Mouse (Mus musculus) CH12.LX (cell line): Measurements from ENCODE around the gene Gbp8. TPM values are rescaled to one million over a fixed set of nuclear protein-coding genes. Genes with fewer than 3 reads are reported as not detected.
A peak's percentile ranks its signal among the peaks of the same experiment; 100 is the strongest.
"Not testable (repeated sequence)": the region's sequence is repeated elsewhere in the genome, so short reads cannot be mapped to it uniquely, and the experiment has no call there.

Experiments
- DNase-seq: peaks from one replicate; pipeline ENCODE4 v3.0.0-alpha.2; 2013; ENCODE audit errors: extremely low read depth
- H3K27ac ChIP-seq: 2 replicates; pipeline ENCODE4 v1.5.1; 2012; ENCODE audit warnings: low read depth, mild to moderate bottlenecking, control low read depth, moderate library complexity; ENCODE audit not compliant: insufficient read depth
- H3K27me3 ChIP-seq: replicated peaks from 2 replicates; pipeline ENCODE3; 2012; ENCODE audit warnings: inconsistent platforms
- H3K36me3 ChIP-seq, 2 experiments: replicated peaks in 1 of 2; 2 replicates each; pipeline versions ENCODE3 to v1.6.1; 2012; ENCODE audit warnings: inconsistent platforms in 1 of 2, low read length in 1 of 2, mild to moderate bottlenecking in 1 of 2, mixed read lengths in 1 of 2, moderate library complexity in 1 of 2; ENCODE audit not compliant: control insufficient read depth in 1 of 2, insufficient read depth in 1 of 2
- H3K4me1 ChIP-seq, 2 experiments: 2 replicates each; pipeline ENCODE4 v1.6.1; 2012; ENCODE audit warnings: inconsistent platforms in 1 of 2, moderate library complexity in 1 of 2; ENCODE audit not compliant: insufficient read depth in 2 of 2, control insufficient read depth in 1 of 2
- H3K4me2 ChIP-seq: 2 replicates; pipeline ENCODE4 v1.6.1; 2012; ENCODE audit warnings: low read depth, mild to moderate bottlenecking, control low read depth; ENCODE audit not compliant: poor library complexity, insufficient read depth, severe bottlenecking
- H3K4me3 ChIP-seq, 3 experiments: fragments of 150-350 bp in 1 of 3; sonication (generic) in 1 of 3; replicated peaks in 1 of 3; 2 replicates each; pipeline versions ENCODE3 to v1.5.1; 2011 to 2012; ENCODE audit warnings: low read depth in 2 of 3, low read length in 2 of 3, mild to moderate bottlenecking in 2 of 3, moderate library complexity in 2 of 3, control low read depth in 1 of 3, improper control_type of control experiment in 1 of 3, inconsistent platforms in 1 of 3, mixed read lengths in 1 of 3; ENCODE audit not compliant: poor library complexity in 1 of 3
- H3K79me2 ChIP-seq: replicated peaks from 2 replicates; pipeline ENCODE4 v1.6.1; 2012; ENCODE audit warnings: mild to moderate bottlenecking, moderate library complexity; ENCODE audit not compliant: control insufficient read depth, poor library complexity, insufficient read depth, severe bottlenecking; ENCODE audit errors: extremely low read depth
- H3K9ac ChIP-seq: 2 replicates; pipeline ENCODE4 v1.6.1; 2012; ENCODE audit warnings: low read depth, mild to moderate bottlenecking, control low read depth, moderate library complexity; ENCODE audit not compliant: insufficient read depth
- H3K9me3 ChIP-seq: replicated peaks from 2 replicates; pipeline ENCODE3; 2012; ENCODE audit warnings: low read length, inconsistent platforms, mixed read lengths
- BHLHE40 ChIP-seq: IDR thresholded peaks from 2 replicates; pipeline ENCODE4 v1.6.1; 2011; ENCODE audit warnings: mild to moderate bottlenecking, low read depth, low read length, improper control_type of control experiment
- CHD2 ChIP-seq: IDR thresholded peaks from 2 replicates; pipeline ENCODE4 v1.6.1; 2011; ENCODE audit warnings: low read length, improper control_type of control experiment
- ELF1 ChIP-seq: IDR thresholded peaks from 2 replicates; pipeline ENCODE4 v1.6.1; 2014; ENCODE audit warnings: low read depth, mild to moderate bottlenecking, inconsistent platforms, low read length, improper control_type of control experiment
- EP300 ChIP-seq: IDR thresholded peaks from 2 replicates; pipeline ENCODE4 v1.6.1; 2011; ENCODE audit warnings: low read length, improper control_type of control experiment
- ETS1 ChIP-seq: conservative IDR thresholded peaks from 2 replicates; pipeline ENCODE4 v1.6.1; 2012; ENCODE audit warnings: low read depth, mild to moderate bottlenecking, inconsistent platforms, low read length, improper control_type of control experiment, moderate library complexity
- IRF4 ChIP-seq: IDR thresholded peaks from 2 replicates; pipeline ENCODE4 v1.6.1; 2014; ENCODE audit warnings: low read depth, mild to moderate bottlenecking, inconsistent platforms, low read length, improper control_type of control experiment
- JUND ChIP-seq: conservative IDR thresholded peaks from 2 replicates; pipeline ENCODE4 v1.6.1; 2011; ENCODE audit warnings: low read depth, low read length, improper control_type of control experiment
- MEF2A ChIP-seq: IDR thresholded peaks from 2 replicates; pipeline ENCODE4 v1.6.1; 2014; ENCODE audit warnings: low read depth, mild to moderate bottlenecking, inconsistent platforms, low read length, improper control_type of control experiment, borderline replicate concordance
- MXI1 ChIP-seq: IDR thresholded peaks from 2 replicates; pipeline ENCODE4 v1.6.1; 2011; ENCODE audit warnings: mild to moderate bottlenecking, low read depth, low read length, improper control_type of control experiment
- MYC ChIP-seq: IDR thresholded peaks from 2 replicates; pipeline ENCODE4 v1.6.1; 2011; ENCODE audit warnings: low read depth, mild to moderate bottlenecking, improper control_type of control experiment, low read length
- NELFE ChIP-seq: IDR thresholded peaks from 2 replicates; pipeline ENCODE4 v1.6.1; 2011; ENCODE audit warnings: low read depth, low read length, improper control_type of control experiment
- NRF1 ChIP-seq: IDR thresholded peaks from 2 replicates; pipeline ENCODE4 v1.6.1; 2014; ENCODE audit warnings: low read depth, mild to moderate bottlenecking, inconsistent platforms, low read length, improper control_type of control experiment, moderate library complexity
- POLR2A ChIP-seq: IDR thresholded peaks from 2 replicates; pipeline ENCODE4 v1.6.1; 2011; ENCODE audit warnings: low read depth, mild to moderate bottlenecking, improper control_type of control experiment, low read length
- POLR2AphosphoS2 ChIP-seq: IDR thresholded peaks from 2 replicates; pipeline ENCODE4 v1.6.1; 2011; ENCODE audit warnings: low read depth, low read length, improper control_type of control experiment
- RAD21 ChIP-seq: IDR thresholded peaks from 2 replicates; pipeline ENCODE4 v1.6.1; 2011; ENCODE audit warnings: low read depth, mild to moderate bottlenecking, low read length, improper control_type of control experiment, moderate library complexity
- RCOR1 ChIP-seq: conservative IDR thresholded peaks from 2 replicates; pipeline ENCODE4 v1.6.1; 2012; ENCODE audit warnings: low read depth, mild to moderate bottlenecking, inconsistent platforms, low read length, improper control_type of control experiment
- TBP ChIP-seq: conservative IDR thresholded peaks from 2 replicates; pipeline ENCODE4 v1.6.1; 2011; ENCODE audit warnings: low read depth, low read length, improper control_type of control experiment
- UBTF ChIP-seq: IDR thresholded peaks from 2 replicates; pipeline ENCODE4 v1.6.1; 2012; ENCODE audit warnings: low read depth, mild to moderate bottlenecking, inconsistent platforms, low read length, improper control_type of control experiment, moderate library complexity
- USF1 ChIP-seq: IDR thresholded peaks from 2 replicates; pipeline ENCODE4 v1.6.1; 2014; ENCODE audit warnings: low read depth, mild to moderate bottlenecking, inconsistent platforms, low read length, improper control_type of control experiment
- ZKSCAN1 ChIP-seq: IDR thresholded peaks from 2 replicates; pipeline ENCODE4 v1.6.1; 2012; ENCODE audit warnings: low read depth, inconsistent platforms, low read length, improper control_type of control experiment, borderline replicate concordance
- ZMIZ1 ChIP-seq: IDR thresholded peaks from 2 replicates; pipeline ENCODE4 v1.6.1; 2012; ENCODE audit warnings: low read depth, mild to moderate bottlenecking, inconsistent platforms, low read length, improper control_type of control experiment
- dilution Hi-C: fragments of 300-500 bp; cut with MboI; formaldehyde crosslinking; loops from 2 replicates; pipeline ENCODE4 v1.14.3; 2020; ENCODE audit warnings: low sequenced_read_pairs; ENCODE audit not compliant: extremely low pct_unique_long_range_greater_than_20kb, extremely low pct_ligation_motif_present
- in situ Hi-C: fragments of 300-500 bp; cut with MboI; formaldehyde crosslinking; loops from 3 replicates; pipeline ENCODE4 v1.14.3; 2019; ENCODE audit warnings: low sequenced_read_pairs, low pct_ligation_motif_present, low pct_unique_long_range_greater_than_20kb, mixed read lengths
- polyA plus RNA-seq: library from polyadenylated mRNA; unstranded; fragments of >175 nt; gene quantifications from 2 replicates; pipeline ENCODE4 v1.2.1, GENCODE M21; 2012; ENCODE audit warnings: low read depth; ENCODE audit not compliant: insufficient read length
- total RNA-seq, 2 experiments: library from RNA; depleted of rRNA; stranded (reverse); fragments of 300-350 nt in 1 of 2; fragments of >200 nt in 1 of 2; gene quantifications; 2 replicates each; pipeline ENCODE4 v1.2.3; 2012 to 2014

Gene Gbp8
- total and polyA plus RNA-seq, 3 experiments: 5.1 to 7.4 (median 5.2) TPM

GRCm38 (mm10) chr5:105109775-105110174 is 29.6 kb downstream of the Gbp8 start:
- dilution Hi-C loops, in situ Hi-C loops, H3K27me3 ChIP-seq, H3K79me2 ChIP-seq, H3K36me3 ChIP-seq, H3K9me3 ChIP-seq: not testable (repeated sequence)
- Histone ChIP-seq H3K4me3 (peak overlapping the region in 2 of 3 experiments; percentile 13 to 42), H3K9ac (peak overlapping the region; percentile 8), H3K4me1 (peaks cover 3 to 20% of the 10 kb centered on the region in 2 experiments; a peak in 3 of 4 replicates), H3K27ac (peak overlapping the region; percentile 16; the same call in 1 of the 2 replicates), H3K4me2 (peak overlapping the region; percentile 8; the same call in 1 of the 2 replicates)
- DNase-seq: peak; percentile 3
- TF ChIP-seq RCOR1: 0 out of 2 replicates have a peak, but pooled peaks have one; percentile 4
- TF ChIP-seq POLR2A: 0 out of 2 replicates have a peak, but pooled peaks have one; percentile 7

- H3K4me3 ChIP-seq, in situ Hi-C loops, H3K27ac ChIP-seq, H3K36me3 ChIP-seq, H3K79me2 ChIP-seq, H3K4me1 ChIP-seq, H3K9me3 ChIP-seq, H3K4me2 ChIP-seq, dilution Hi-C loops, H3K27me3 ChIP-seq, DNase-seq, H3K9ac ChIP-seq: not testable (repeated sequence)
Observed at GRCm38 (mm10) chr5:105105689-105106088, 33.7 kb downstream of the Gbp8 start.

GRCm38 (mm10) chr5:105081900-105082299 is 57.4 kb downstream of the Gbp8 start:
- Histone ChIP-seq H3K4me1 (no peaks in the 10 kb centered on the region), H3K4me2 (no peak overlapping the region), H3K9ac (no peak overlapping the region), H3K36me3 (peaks cover 13 to 14% of the 10 kb centered on the region in 2 experiments), H3K79me2 (no peaks in the 10 kb centered on the region), H3K27ac (no peak overlapping the region), H3K4me3 (no peak overlapping the region), H3K9me3 (no peaks in the 10 kb centered on the region), H3K27me3 (no peaks in the 10 kb centered on the region)
- DNase-seq: no peak
- dilution Hi-C loops: no loop called here
- in situ Hi-C loops: no loop called here
- TF ChIP-seq RAD21 (no peak), USF1 (no peak), ETS1 (no peak), ZKSCAN1 (no peak), MYC (no peak), MXI1 (no peak), EP300 (no peak), POLR2A (no peak), NRF1 (no peak), POLR2AphosphoS2 (no peak), IRF4 (no peak), ELF1 (no peak), CHD2 (no peak), NELFE (no peak), ZMIZ1 (no peak), TBP (no peak), UBTF (no peak), JUND (no peak), BHLHE40 (no peak), MEF2A (no peak)

GRCm38 (mm10) chr5:105068356-105068755 is 71.0 kb downstream of the Gbp8 start:
- in situ Hi-C loops, dilution Hi-C loops, H3K36me3 ChIP-seq, H3K4me2 ChIP-seq, H3K79me2 ChIP-seq, H3K27ac ChIP-seq, H3K4me3 ChIP-seq, H3K9me3 ChIP-seq, DNase-seq, H3K9ac ChIP-seq, H3K4me1 ChIP-seq, H3K27me3 ChIP-seq: not testable (repeated sequence)
